Mouse (Mus musculus): ENCODE data around the gene Olfr1130. TPM values are rescaled to one million over a fixed set of nuclear protein-coding genes. Genes with fewer than 3 reads are reported as not detected.
"Not testable (repeated sequence)": the region's sequence is repeated elsewhere in the genome, so short reads cannot be mapped to it uniquely, and the experiment has no call there.

Gene Olfr1130
- polyA plus RNA-seq (2014; fragmentation: Nextera tagmentation; extraction: Ambion mirVana): not detected in 2 replicates

GRCm38 (mm10) chr2:87605912-87606311 lies at the start of gene Olfr1130:
Gene Olfr1130, plus strand, starts transcription at chr2:87606212.
- H3K9me3 ChIP-seq (ENCODE audit: control insufficient read depth, low read length); H3K4me1 ChIP-seq (ENCODE audit: control insufficient read depth, insufficient read depth, low read length); H3K4me2 ChIP-seq; DNase-seq (ENCODE audit: low spot score, missing footprints); H3K4me3 ChIP-seq (ENCODE audit: low read depth, low read length); H3K36me3 ChIP-seq (ENCODE audit: control insufficient read depth, insufficient read depth, low read length); H3K9ac ChIP-seq (ENCODE audit: low read length); H3K27me3 ChIP-seq (ENCODE audit: control insufficient read depth, insufficient read depth, low read length); ATAC-seq (ENCODE audit: low FRiP score); H3K27ac ChIP-seq (ENCODE audit: low read depth, low read length): not testable (repeated sequence)

GRCm38 (mm10) chr2:87573602-87574001 lies 32.4 kb upstream of the Olfr1130 start, which contains the start of gene Olfr1129:
Gene Olfr1129, plus strand, starts transcription at chr2:87573902.
- H3K9me3 ChIP-seq (ENCODE audit: control insufficient read depth, low read length); H3K4me1 ChIP-seq (ENCODE audit: control insufficient read depth, insufficient read depth, low read length); H3K4me3 ChIP-seq (ENCODE audit: low read depth, low read length); H3K27ac ChIP-seq (ENCODE audit: low read depth, low read length); ATAC-seq (ENCODE audit: low FRiP score); H3K27me3 ChIP-seq (ENCODE audit: control insufficient read depth, insufficient read depth, low read length); H3K36me3 ChIP-seq (ENCODE audit: control insufficient read depth, insufficient read depth, low read length); H3K4me2 ChIP-seq; DNase-seq (ENCODE audit: low spot score, missing footprints); H3K9ac ChIP-seq (ENCODE audit: low read length): not testable (repeated sequence)
- 86% methylated on average over 1 of the region's 1 CpGs for WGBS

GRCm38 (mm10) chr2:87626804-87627203 lies 20.8 kb downstream of the Olfr1130 start, which contains the start of gene Olfr1131:
Gene Olfr1131, plus strand, starts transcription at chr2:87627104.
- H3K4me2 ChIP-seq: no peak within 1 kb of the TSS

GRCm38 (mm10) chr2:87637435-87637834 lies 31.4 kb downstream of the Olfr1130 start, which contains the start of gene Olfr1132:
Gene Olfr1132, minus strand, starts transcription at chr2:87637535.
- H3K4me3 ChIP-seq (ENCODE audit: low read depth, low read length): no peak within 1 kb of the TSS
- H3K36me3 ChIP-seq (ENCODE audit: control insufficient read depth, insufficient read depth, low read length): no peaks in the 10 kb centered on the region
- H3K9me3 ChIP-seq (ENCODE audit: control insufficient read depth, low read length): no peaks in the 10 kb centered on the region
- no peaks in the 10 kb centered on the region for H3K4me1 ChIP-seq (ENCODE audit: control insufficient read depth, insufficient read depth, low read length)
- no peaks in the 10 kb centered on the region for H3K27me3 ChIP-seq (ENCODE audit: control insufficient read depth, insufficient read depth, low read length)
- DNase-seq (ENCODE audit: low spot score, missing footprints) (no peak), ATAC-seq (ENCODE audit: low FRiP score) (no peak)
- no peak within 1 kb of the TSS for H3K4me2 ChIP-seq
- H3K9ac ChIP-seq (ENCODE audit: low read length): no peak within 1 kb of the TSS
- H3K27ac ChIP-seq (ENCODE audit: low read depth, low read length): no peak within 1 kb of the TSS

More at GRCm38 (mm10) chr2:87626804-87627203, 20.8 kb downstream of the Olfr1130 start, which contains the start of gene Olfr1131:
- DNase-seq (ENCODE audit: low spot score, missing footprints) (no peak), ATAC-seq (ENCODE audit: low FRiP score) (no peak)
- Histone ChIP-seq H3K9ac (ENCODE audit: low read length) (no peak within 1 kb of the TSS), H3K27me3 (ENCODE audit: control insufficient read depth, insufficient read depth, low read length) (no peaks in the 10 kb centered on the region), H3K36me3 (ENCODE audit: control insufficient read depth, insufficient read depth, low read length) (no peaks in the 10 kb centered on the region), H3K9me3 (ENCODE audit: control insufficient read depth, low read length) (no peaks in the 10 kb centered on the region), H3K4me1 (ENCODE audit: control insufficient read depth, insufficient read depth, low read length) (no peaks in the 10 kb centered on the region), H3K4me3 (ENCODE audit: low read depth, low read length) (no peak within 1 kb of the TSS), H3K27ac (ENCODE audit: low read depth, low read length) (no peak within 1 kb of the TSS)
- 69% methylated on average over 3 of the region's 3 CpGs for WGBS

- Histone ChIP-seq H3K4me1 (ENCODE audit: control insufficient read depth, insufficient read depth, low read length) (no peaks in the 10 kb centered on the region), H3K4me3 (ENCODE audit: low read depth, low read length) (no peak overlapping the region), H3K9me3 (ENCODE audit: control insufficient read depth, low read length) (no peaks in the 10 kb centered on the region), H3K27me3 (ENCODE audit: control insufficient read depth, insufficient read depth, low read length) (no peaks in the 10 kb centered on the region), H3K9ac (ENCODE audit: low read length) (no peak overlapping the region), H3K4me2 (no peak overlapping the region), H3K27ac (ENCODE audit: low read depth, low read length) (no peak overlapping the region), H3K36me3 (ENCODE audit: control insufficient read depth, insufficient read depth, low read length) (no peaks in the 10 kb centered on the region)
- DNase-seq (ENCODE audit: low spot score, missing footprints) (no peak), ATAC-seq (ENCODE audit: low FRiP score) (no peak)
These were observed 36.4 kb downstream of the Olfr1130 start for GRCm38 (mm10) chr2:87642441-87642840.

- Histone ChIP-seq H3K4me3 (ENCODE audit: low read depth, low read length) (no peak within 1 kb of the TSS), H3K4me1 (ENCODE audit: control insufficient read depth, insufficient read depth, low read length) (no peaks in the 10 kb centered on the region), H3K36me3 (ENCODE audit: control insufficient read depth, insufficient read depth, low read length) (no peaks in the 10 kb centered on the region), H3K9ac (ENCODE audit: low read length) (no peak within 1 kb of the TSS), H3K4me2 (no peak within 1 kb of the TSS), H3K27me3 (ENCODE audit: control insufficient read depth, insufficient read depth, low read length) (no peaks in the 10 kb centered on the region), H3K9me3 (ENCODE audit: control insufficient read depth, low read length) (no peaks in the 10 kb centered on the region), H3K27ac (ENCODE audit: low read depth, low read length) (no peak within 1 kb of the TSS)
- ATAC-seq (ENCODE audit: low FRiP score) (no peak), DNase-seq (ENCODE audit: low spot score, missing footprints) (no peak)
These were observed 41.3 kb downstream of the Olfr1130 start, which contains the start of gene Olfr1133 for GRCm38 (mm10) chr2:87647274-87647673. Gene Olfr1133, minus strand, starts transcription at chr2:87647374.

- Histone ChIP-seq H3K27me3 (ENCODE audit: control insufficient read depth, insufficient read depth, low read length) (no peaks in the 10 kb centered on the region), H3K27ac (ENCODE audit: low read depth, low read length) (no peak within 1 kb of the TSS), H3K4me1 (ENCODE audit: control insufficient read depth, insufficient read depth, low read length) (no peaks in the 10 kb centered on the region), H3K36me3 (ENCODE audit: control insufficient read depth, insufficient read depth, low read length) (no peaks in the 10 kb centered on the region), H3K9ac (ENCODE audit: low read length) (no peak within 1 kb of the TSS), H3K4me3 (ENCODE audit: low read depth, low read length) (no peak within 1 kb of the TSS), H3K9me3 (ENCODE audit: control insufficient read depth, low read length) (no peaks in the 10 kb centered on the region), H3K4me2 (no peak within 1 kb of the TSS)
- 91% methylated on average over 2 of the region's 2 CpGs for WGBS
- ATAC-seq (ENCODE audit: low FRiP score): no peak
- no peak for DNase-seq (ENCODE audit: low spot score, missing footprints)
These were observed 52.3 kb downstream of the Olfr1130 start, which contains the start of gene Olfr1134 for GRCm38 (mm10) chr2:87658360-87658759. Gene Olfr1134, minus strand, starts transcription at chr2:87658460.

Other genes with a start within 250 kb of the Olfr1130 start
- gene Olfr1121, start 236.3 kb upstream of the Olfr1130 start, polyA plus RNA-seq (2014; fragmentation: Nextera tagmentation; extraction: Ambion mirVana): not detected in 2 replicates
- not detected in 2 replicates for gene Olfr1122, start 220.4 kb upstream of the Olfr1130 start, polyA plus RNA-seq (2014; fragmentation: Nextera tagmentation; extraction: Ambion mirVana)
- not detected in 2 replicates for gene Olfr1123, start 189.6 kb upstream of the Olfr1130 start, polyA plus RNA-seq (2014; fragmentation: Nextera tagmentation; extraction: Ambion mirVana)
- not detected in 2 replicates for gene Olfr1124, start 175.9 kb upstream of the Olfr1130 start, polyA plus RNA-seq (2014; fragmentation: Nextera tagmentation; extraction: Ambion mirVana)
- gene Olfr1126, start 152.2 kb upstream of the Olfr1130 start, polyA plus RNA-seq (2014; fragmentation: Nextera tagmentation; extraction: Ambion mirVana): not detected in 2 replicates
- not detected in 2 replicates for gene Pramel7, start 109.1 kb upstream of the Olfr1130 start, polyA plus RNA-seq (2014; fragmentation: Nextera tagmentation; extraction: Ambion mirVana)
- gene Pramel6, start 99.6 kb upstream of the Olfr1130 start, polyA plus RNA-seq (2014; fragmentation: Nextera tagmentation; extraction: Ambion mirVana): not detected in 2 replicates
- not detected in 2 replicates for gene Olfr153, start 74.4 kb upstream of the Olfr1130 start, polyA plus RNA-seq (2014; fragmentation: Nextera tagmentation; extraction: Ambion mirVana)
- gene Olfr1128, start 60.7 kb upstream of the Olfr1130 start, polyA plus RNA-seq (2014; fragmentation: Nextera tagmentation; extraction: Ambion mirVana): not detected in 2 replicates
- gene Olfr1129, start 32.3 kb upstream of the Olfr1130 start, polyA plus RNA-seq (2014; fragmentation: Nextera tagmentation; extraction: Ambion mirVana): not detected in 2 replicates
- not detected in 2 replicates for gene Olfr1131, start 20.9 kb downstream of the Olfr1130 start, polyA plus RNA-seq (2014; fragmentation: Nextera tagmentation; extraction: Ambion mirVana)
- not detected in 2 replicates for gene Olfr1132, start 31.3 kb downstream of the Olfr1130 start, polyA plus RNA-seq (2014; fragmentation: Nextera tagmentation; extraction: Ambion mirVana)
- not detected in 2 replicates for gene Olfr1133, start 41.2 kb downstream of the Olfr1130 start, polyA plus RNA-seq (2014; fragmentation: Nextera tagmentation; extraction: Ambion mirVana)
- not detected in 2 replicates for gene Olfr1134, start 52.2 kb downstream of the Olfr1130 start, polyA plus RNA-seq (2014; fragmentation: Nextera tagmentation; extraction: Ambion mirVana)
- gene Olfr1135, start 67.5 kb downstream of the Olfr1130 start, polyA plus RNA-seq (2014; fragmentation: Nextera tagmentation; extraction: Ambion mirVana): not detected in 2 replicates
- gene Olfr1136, start 87.7 kb downstream of the Olfr1130 start, polyA plus RNA-seq (2014; fragmentation: Nextera tagmentation; extraction: Ambion mirVana): not detected in 2 replicates
- not detected in 2 replicates for gene Olfr1137, start 107.0 kb downstream of the Olfr1130 start, polyA plus RNA-seq (2014; fragmentation: Nextera tagmentation; extraction: Ambion mirVana)
- gene Olfr1138, start 133.8 kb downstream of the Olfr1130 start, polyA plus RNA-seq (2014; fragmentation: Nextera tagmentation; extraction: Ambion mirVana): not detected in 2 replicates
- not detected in 2 replicates for gene Olfr1140, start 137.5 kb downstream of the Olfr1130 start, polyA plus RNA-seq (2014; fragmentation: Nextera tagmentation; extraction: Ambion mirVana)
- gene Olfr1141, start 147.8 kb downstream of the Olfr1130 start, polyA plus RNA-seq (2014; fragmentation: Nextera tagmentation; extraction: Ambion mirVana): not detected in 2 replicates
- not detected in 2 replicates for gene Olfr152, start 173.3 kb downstream of the Olfr1130 start, polyA plus RNA-seq (2014; fragmentation: Nextera tagmentation; extraction: Ambion mirVana)
- gene Olfr1143, start 194.4 kb downstream of the Olfr1130 start, polyA plus RNA-seq (2014; fragmentation: Nextera tagmentation; extraction: Ambion mirVana): not detected in 2 replicates
- gene Olfr1145, start 203.6 kb downstream of the Olfr1130 start, polyA plus RNA-seq (2014; fragmentation: Nextera tagmentation; extraction: Ambion mirVana): not detected in 2 replicates
- gene Olfr1148, start 224.3 kb downstream of the Olfr1130 start, polyA plus RNA-seq (2014; fragmentation: Nextera tagmentation; extraction: Ambion mirVana): not detected in 2 replicates
- gene Olfr1150-ps1, start 237.8 kb downstream of the Olfr1130 start, polyA plus RNA-seq (2014; fragmentation: Nextera tagmentation; extraction: Ambion mirVana): not detected in 2 replicates
- gene Olfr1151, start 249.7 kb downstream of the Olfr1130 start, polyA plus RNA-seq (2014; fragmentation: Nextera tagmentation; extraction: Ambion mirVana): not detected in 2 replicates

Data from midbrain, embryonic 11.5 days (tissue).